Mouse (Mus musculus): ENCODE measurements around the gene Fam24a. TPM values are rescaled to one million over a fixed set of nuclear protein-coding genes. Genes with fewer than 3 reads are reported as not detected.
A peak's percentile ranks its signal among the peaks of the same experiment; 100 is the strongest.

Fam24a gene
- polyA plus RNA-seq, 1 experiment from 2014 or later, result not detected

DNA sequence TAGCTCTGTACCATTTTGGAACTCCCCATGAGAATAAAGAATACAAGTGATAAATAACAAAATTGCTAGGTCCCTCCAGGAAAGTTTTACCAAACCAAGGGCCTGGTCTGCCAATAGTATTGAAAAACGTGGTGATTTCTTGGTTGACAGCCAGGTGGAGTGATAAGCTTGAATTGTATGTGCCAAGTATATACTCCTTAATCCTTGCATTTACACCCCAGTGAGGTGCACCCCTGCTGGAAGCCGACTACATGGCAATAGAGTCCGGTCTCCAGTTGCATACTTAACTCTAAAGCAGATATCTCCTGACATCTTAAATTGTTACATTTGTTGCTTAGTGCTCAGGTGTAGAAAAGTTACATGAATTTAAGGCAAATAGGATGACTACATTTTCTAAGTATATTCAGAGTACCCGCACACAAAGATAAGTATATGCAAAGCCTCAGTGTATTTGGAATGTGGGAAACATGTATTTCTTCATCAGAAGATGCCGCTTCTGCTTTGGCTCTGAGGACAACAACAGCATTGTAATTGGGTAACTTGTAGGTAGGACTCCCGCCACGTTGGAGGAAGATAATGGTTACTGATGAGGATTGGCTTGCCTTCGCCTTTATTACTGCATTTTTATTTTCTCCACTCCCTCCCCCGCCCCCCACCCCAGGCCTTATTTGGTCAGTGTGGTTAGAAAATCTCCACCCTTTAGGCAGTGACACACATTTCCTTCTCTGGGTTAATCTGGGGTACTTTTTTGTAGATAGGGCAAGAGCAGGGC lies 38.4 kb downstream of the Fam24a start:
- H3K9me3 ChIP-seq (replicated peaks; ENCODE audit: low read length), result no peaks in the 10 kb centered on the region
- H3K9ac ChIP-seq (ENCODE audit: low read depth, low read length), result peak overlapping the region; percentile 69
- peak overlapping the region; percentile 82 for H3K4me2 ChIP-seq (ENCODE audit: low read length)
- H3K4me1 ChIP-seq (replicated peaks; ENCODE audit: insufficient read depth, low read length), result no peaks in the 10 kb centered on the region
- 0 out of 2 replicates have a peak, but pooled peaks cover 3% of the 10 kb centered on the region for H3K36me3 ChIP-seq (ENCODE audit: insufficient read depth, low read length)
- H3K27me3 ChIP-seq (ENCODE audit: insufficient read depth, low read length), result no peaks in the 10 kb centered on the region
- TF ChIP-seq CTCF (IDR thresholded peaks at IDR 0.05; ENCODE audit: low read depth), result peak; percentile 39
- H3K27ac ChIP-seq, result 0 out of 2 replicates have a peak overlapping the region, but pooled peaks have one; percentile 94
- peak overlapping the region; percentile 67 for H3K4me3 ChIP-seq (replicated peaks; ENCODE audit: low read depth, low read length)
- WGBS, result 70% methylated on average over 9 of the region's 9 CpGs
- ATAC-seq (replicated peaks; ENCODE audit: low FRiP score, low read depth), result no peak
- DNase-seq (ENCODE audit: low spot score), result peak; percentile 15

Other genes starting within 250 kb of the Fam24a start
- gene 4933402N03Rik, start 187.6 kb upstream of the Fam24a start, polyA plus RNA-seq (2015; fragmentation: Nextera tagmentation; extraction: Ambion mirVana), result not detected in 2 replicates
- not detected in 2 replicates for gene 5430419D17Rik, start 159.5 kb upstream of the Fam24a start, polyA plus RNA-seq (2015; fragmentation: Nextera tagmentation; extraction: Ambion mirVana)
- not detected in 2 replicates for gene Cuzd1, start 11.6 kb upstream of the Fam24a start, polyA plus RNA-seq (2015; fragmentation: Nextera tagmentation; extraction: Ambion mirVana)
- not detected in 2 replicates for gene Fam24b, start 4.3 kb upstream of the Fam24a start, polyA plus RNA-seq (2015; fragmentation: Nextera tagmentation; extraction: Ambion mirVana)
- 15.0 and 16.9 TPM in 2 replicates for gene 2310057M21Rik, start 28.9 kb downstream of the Fam24a start, polyA plus RNA-seq (2015; fragmentation: Nextera tagmentation; extraction: Ambion mirVana)
- gene Pstk, start 37.3 kb downstream of the Fam24a start, polyA plus RNA-seq (2015; fragmentation: Nextera tagmentation; extraction: Ambion mirVana), result 64.2 and 64.6 TPM in 2 replicates
- gene Ikzf5, start 76.7 kb downstream of the Fam24a start, polyA plus RNA-seq (2015; fragmentation: Nextera tagmentation; extraction: Ambion mirVana), result 11.9 and 13.8 TPM in 2 replicates
- gene Acadsb, start 76.7 kb downstream of the Fam24a start, polyA plus RNA-seq (2015; fragmentation: Nextera tagmentation; extraction: Ambion mirVana), result 101 and 112 TPM in 2 replicates
- gene Hmx3, start 209.0 kb downstream of the Fam24a start, polyA plus RNA-seq (2015; fragmentation: Nextera tagmentation; extraction: Ambion mirVana), result 0.22 TPM in 1 of 2 replicates, not detected in the other
- gene Hmx2, start 214.9 kb downstream of the Fam24a start, polyA plus RNA-seq (2015; fragmentation: Nextera tagmentation; extraction: Ambion mirVana), result 4.8 and 6.1 TPM in 2 replicates
- gene Bub3, start 226.4 kb downstream of the Fam24a start, polyA plus RNA-seq (2015; fragmentation: Nextera tagmentation; extraction: Ambion mirVana), result 136 and 142 TPM in 2 replicates

Data from kidney, postnatal 0 days (tissue).